Mouse (Mus musculus): ENCODE measurements around the gene Nhej1. TPM values are rescaled to one million over a fixed set of nuclear protein-coding genes. Genes with fewer than 3 reads are reported as not detected.
A peak's percentile ranks its signal among the peaks of the same experiment; 100 is the strongest.

The Nhej1 gene
- total RNA-seq, 2 experiments from 2014 or later: 1.9 to 2.0 TPM

DNA sequence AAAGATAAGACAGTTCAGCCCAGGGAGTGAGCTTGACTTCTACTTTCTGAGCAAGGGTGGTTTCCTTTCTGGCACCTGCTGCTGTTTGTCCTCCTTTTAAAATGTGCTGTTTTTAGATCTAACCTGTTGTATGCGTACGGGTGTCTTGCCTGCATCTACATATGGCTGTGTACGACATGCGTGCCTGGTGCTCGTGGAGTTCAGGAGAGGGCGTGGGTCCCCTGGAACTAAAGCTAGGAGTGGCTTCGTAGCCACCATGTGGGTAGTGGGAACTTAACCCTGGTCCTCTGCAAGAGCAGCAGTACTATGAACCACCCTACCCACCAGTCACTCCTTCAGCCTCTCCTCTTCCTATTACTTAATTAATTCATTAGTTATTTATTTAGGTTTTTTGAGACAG, 164.9 kb downstream of the Nhej1 start:
- H3K27ac ChIP-seq: no peak overlapping the region
- DNase-seq (ENCODE audit: low spot score in 2 of 2): no peak
- no peak for TF ChIP-seq CTCF (conservative IDR thresholded peaks at IDR 0.05)
- no peak overlapping the region for H3K4me3 ChIP-seq

DNA sequence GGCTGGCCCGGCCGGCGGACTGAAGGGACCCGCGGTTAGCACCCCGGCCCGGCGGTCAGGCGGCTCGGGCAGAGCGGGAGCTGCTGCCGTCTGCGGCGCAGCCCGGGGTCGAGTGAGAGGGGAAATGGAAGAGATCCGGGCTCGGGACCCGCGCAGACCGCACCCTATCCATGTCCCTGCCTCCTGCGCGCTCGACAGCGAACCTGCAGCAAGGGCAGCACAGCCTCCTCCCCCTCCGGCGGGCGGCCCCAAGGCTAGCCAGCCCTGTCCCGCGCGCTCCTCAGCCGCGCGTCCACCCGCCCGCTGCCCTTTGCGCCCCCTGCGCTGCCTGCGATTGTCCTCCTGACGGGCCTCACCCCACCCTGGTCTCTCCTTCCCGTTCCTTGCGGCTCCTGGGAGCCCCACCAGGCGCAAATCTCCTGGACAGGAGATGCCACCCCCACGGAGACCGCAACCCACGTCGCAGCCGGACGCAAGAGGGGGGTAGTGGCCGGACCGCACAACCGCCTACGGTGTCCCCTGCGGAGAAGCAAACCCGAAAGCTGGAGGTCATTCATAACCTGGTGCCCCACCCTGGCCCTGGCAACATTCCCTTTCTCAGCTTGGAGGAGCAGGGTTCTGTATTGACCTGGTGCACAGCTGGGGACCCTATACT, 173.3 kb downstream of the Nhej1 start, which contains the start of gene Ihh:
Ihh (minus strand) TSS at position 117 of the 655 bp plus-strand sequence.
- no peak for TF ChIP-seq CTCF (conservative IDR thresholded peaks at IDR 0.05)
- Histone ChIP-seq H3K27ac (no peak within 1 kb of the TSS), H3K4me3 (peak within 1 kb of the TSS; percentile 26)
- DNase-seq (ENCODE audit: low spot score in 2 of 2): no peak

DNA sequence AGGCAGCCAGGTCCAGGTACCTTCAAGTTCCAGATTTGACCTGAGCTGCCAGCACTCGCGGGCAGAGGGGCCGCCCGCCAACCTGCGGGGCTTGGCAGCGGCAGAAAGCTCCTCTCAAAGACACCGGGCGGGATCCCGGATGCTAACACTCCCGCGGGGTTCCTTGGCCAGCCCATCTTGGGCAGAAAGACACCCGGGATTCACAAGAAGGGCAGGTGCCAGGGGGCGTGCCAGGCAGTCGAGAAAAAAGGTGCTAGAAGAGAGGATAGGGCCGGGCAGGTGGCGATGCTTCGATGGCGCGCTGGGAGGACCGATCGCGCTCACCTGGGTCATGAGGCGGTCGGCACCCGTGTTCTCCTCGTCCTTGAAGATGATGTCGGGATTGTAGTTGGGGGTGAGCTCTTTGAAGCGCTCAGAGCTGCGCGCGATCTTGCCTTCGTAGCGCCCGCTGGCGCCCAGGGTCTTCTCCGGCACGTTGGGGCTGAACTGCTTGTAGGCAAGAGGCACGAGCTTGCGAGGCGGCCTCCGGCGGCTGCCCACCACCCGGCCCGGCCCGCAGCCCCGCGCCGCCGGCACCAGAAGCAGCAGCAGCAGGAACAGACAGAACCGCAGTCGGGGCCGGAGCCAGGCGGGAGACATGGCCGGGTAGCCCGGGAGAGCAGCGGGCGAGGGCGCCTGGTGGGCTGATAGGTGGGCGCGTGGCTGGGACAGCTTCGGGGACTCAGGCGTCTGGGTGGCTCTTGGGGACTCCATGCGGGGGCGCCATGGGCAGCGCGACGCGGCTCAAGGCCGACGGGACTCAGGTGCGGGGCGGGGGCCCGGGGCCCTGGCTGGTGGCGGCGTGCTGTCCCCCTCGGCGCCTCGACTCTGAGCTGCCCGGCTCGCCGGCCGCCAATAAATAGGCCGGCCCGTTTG, 174.2 kb downstream of the Nhej1 start:
- DNase-seq (ENCODE audit: low spot score in 2 of 2): no peak
- Histone ChIP-seq H3K4me3 (peak overlapping the region; percentile 26), H3K27ac (no peak overlapping the region)
- no peak for TF ChIP-seq CTCF (conservative IDR thresholded peaks at IDR 0.05)

DNA sequence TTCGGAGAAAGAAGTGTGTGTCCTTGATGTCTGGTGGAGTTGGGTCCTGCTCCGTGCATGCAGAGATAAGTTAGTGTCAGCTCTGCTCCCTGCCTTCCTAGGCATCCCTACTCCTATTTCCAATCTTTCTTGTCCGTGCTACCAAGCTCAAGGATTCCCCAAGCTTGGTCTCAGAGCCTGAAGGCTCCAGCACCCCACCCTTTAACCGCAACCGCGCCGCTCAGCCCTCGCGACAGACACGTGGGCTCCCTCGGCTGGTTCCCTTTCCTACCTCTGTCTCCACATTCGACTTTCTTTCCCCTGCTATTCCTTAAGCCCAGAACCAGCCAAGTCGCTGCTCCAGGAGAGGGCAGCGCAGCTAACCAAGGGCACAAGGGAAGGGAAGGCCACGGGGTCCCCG, 174.9 kb downstream of the Nhej1 start:
- TF ChIP-seq CTCF (conservative IDR thresholded peaks at IDR 0.05): no peak
- no peak overlapping the region for H3K4me3 ChIP-seq
- DNase-seq (ENCODE audit: low spot score in 2 of 2): no peak
- H3K27ac ChIP-seq: no peak overlapping the region

DNA sequence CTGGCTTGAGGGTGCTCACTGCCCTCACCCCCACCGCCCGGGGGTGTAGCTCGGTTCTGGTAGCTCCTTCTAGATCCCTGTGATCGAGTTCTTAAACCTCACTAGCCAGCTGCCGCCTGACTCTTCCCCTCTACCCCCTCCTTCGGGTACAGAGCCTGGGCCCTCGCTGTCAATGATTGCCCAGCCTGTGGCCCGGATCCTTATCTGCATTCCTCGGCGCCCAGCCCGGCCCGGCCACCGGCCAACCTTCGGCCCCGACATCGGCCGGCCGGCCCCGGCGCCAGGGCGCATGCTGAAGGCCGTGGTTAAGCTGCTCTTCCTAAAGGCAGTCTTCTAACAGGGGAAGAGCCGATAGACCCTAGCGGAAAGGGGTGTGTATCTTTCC, 175.3 kb downstream of the Nhej1 start:
- Histone ChIP-seq H3K27ac (no peak overlapping the region), H3K4me3 (no peak overlapping the region)
- no peak for DNase-seq (ENCODE audit: low spot score in 2 of 2)
- TF ChIP-seq CTCF (conservative IDR thresholded peaks at IDR 0.05): no peak

DNA sequence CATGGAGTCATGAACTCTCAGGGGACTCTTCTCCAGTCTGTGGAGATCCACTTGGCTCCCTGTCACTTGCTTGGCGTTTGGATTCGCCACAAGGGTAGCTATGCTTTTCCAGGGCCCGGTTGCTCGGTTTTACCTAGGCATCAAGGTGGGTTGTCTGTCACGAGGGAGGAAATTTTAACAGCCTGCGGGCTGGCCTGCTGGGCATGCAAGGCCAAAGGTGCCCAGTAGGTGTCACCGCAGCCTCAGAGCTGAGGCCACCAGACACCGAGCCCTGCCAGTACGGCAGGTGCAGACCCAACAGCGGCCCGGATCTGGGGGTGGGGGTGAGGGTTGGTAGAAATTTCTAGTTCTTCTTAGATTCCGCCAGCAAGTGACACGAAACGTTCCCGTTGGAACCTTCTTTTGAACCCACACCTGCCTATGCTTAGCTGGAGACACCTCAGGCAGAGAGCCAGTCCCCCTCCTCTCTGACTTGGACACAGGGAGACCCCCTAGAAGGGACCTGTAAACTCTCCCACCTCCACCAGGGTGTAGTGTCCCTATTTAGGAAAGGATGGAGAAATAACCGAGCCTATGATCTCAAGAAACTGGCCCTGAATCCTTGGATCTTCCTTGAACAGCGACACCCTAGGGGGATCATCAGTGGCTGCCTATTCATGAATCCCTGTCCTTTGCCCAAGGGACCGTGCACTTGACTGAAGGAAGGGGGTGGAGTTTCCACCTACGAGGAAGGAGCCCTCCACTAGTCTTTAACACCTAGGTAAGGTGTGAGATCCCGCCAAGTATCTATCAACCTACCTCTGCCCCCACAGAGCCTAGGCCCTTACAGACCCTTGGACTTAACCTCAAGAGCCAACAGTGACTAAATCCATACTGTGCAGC, 176.0 kb downstream of the Nhej1 start:
- no peak overlapping the region for H3K27ac ChIP-seq
- H3K4me3 ChIP-seq: no peak overlapping the region
- peak; percentile 90 for TF ChIP-seq CTCF (conservative IDR thresholded peaks at IDR 0.05)
- DNase-seq (ENCODE audit: low spot score in 2 of 2): peak in 1 of 2 experiments; percentile 49

DNA sequence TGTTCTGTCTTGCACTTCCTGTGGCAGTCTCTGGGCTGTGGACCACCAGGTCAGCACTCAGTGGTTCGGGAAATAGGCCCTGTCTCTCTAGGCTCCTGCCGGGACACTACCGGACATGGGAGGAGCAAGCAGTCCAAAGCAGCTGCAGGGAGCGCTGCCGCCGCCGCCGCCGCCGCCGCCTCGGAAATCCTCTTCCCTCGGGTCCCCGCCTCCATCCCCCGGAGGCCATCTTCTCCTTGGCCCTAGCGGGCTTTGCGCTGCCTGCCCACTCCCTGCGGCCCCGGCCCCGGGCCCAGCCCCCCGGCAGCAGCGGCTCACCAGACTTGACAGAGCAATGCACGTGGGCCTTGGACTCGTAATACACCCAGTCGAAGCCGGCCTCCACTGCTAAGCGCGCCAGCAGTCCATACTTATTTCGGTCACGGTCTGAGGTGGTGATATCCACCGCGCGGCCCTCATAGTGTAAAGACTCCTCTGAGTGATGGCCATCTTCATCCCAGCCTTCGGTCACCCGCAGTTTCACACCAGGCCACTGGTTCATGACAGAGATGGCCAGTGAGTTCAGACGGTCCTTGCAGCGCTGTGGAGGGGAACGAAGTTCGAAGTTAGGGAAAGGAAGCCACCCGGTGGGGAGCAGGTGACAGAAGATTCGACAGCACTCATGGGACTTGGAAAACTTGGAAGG, 176.9 kb downstream of the Nhej1 start:
- TF ChIP-seq CTCF (conservative IDR thresholded peaks at IDR 0.05): no peak
- Histone ChIP-seq H3K4me3 (peak overlapping the region; percentile 34; the same call in 1 of the 2 replicates), H3K27ac (no peak overlapping the region)
- no peak for DNase-seq (ENCODE audit: low spot score in 2 of 2)

DNA sequence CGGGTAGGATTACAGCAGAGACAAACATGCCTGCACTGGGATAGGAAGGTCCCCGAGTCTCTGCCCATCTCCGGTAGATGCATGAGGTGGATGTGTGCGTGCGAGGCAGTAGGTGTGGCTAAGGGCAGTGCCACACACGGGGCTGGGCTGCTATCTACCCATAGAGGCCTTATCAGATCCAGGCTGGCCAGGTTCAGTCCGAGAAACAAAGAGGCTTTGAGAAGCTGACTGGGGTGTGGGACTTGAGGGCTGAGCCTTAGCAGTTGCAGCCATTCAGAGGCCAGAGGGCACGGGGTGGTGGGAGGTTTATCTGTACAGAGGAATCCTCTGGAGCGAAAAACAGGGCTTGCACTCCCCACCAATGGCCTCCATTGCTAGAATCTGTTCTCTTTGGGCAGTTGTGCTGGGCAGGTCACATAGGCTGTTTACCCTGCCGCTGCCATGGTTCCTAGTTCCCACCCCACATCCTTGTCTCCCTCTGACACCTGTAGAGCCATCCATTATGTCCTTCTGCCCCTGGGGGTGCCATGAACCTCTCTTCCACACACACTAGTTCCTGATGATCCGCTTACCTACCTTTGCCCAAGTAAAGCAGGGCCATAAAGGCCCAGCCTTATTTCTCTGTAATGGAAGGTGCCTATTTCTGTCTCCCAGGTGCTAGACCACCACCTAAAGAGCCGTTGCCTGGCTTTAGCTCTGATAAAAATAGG, 183.2 kb downstream of the Nhej1 start:
- DNase-seq (ENCODE audit: low spot score in 2 of 2): no peak
- Histone ChIP-seq H3K4me3 (no peak overlapping the region), H3K27ac (no peak overlapping the region)
- TF ChIP-seq CTCF (conservative IDR thresholded peaks at IDR 0.05): no peak

DNA sequence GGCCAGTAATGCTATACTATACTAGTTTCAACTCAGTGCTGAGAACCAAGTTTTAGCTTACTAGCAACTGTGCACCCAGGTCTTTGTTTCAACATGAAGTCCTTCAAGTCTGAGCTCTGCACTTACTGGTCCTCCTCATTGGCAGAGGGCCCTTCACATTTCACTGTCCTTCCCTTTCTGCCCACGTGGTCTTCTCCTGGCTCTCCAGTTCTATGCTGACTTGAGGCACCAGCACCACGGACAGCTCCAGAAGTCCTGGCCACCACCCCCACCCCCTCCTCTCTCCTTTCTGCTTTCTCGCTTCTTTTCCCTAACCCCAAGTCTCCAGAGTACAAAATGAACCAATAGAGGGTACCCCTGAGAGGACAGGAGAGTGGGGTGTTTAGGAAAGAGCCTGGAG, 185.2 kb downstream of the Nhej1 start:
- DNase-seq (ENCODE audit: low spot score in 2 of 2): no peak
- no peak for TF ChIP-seq CTCF (conservative IDR thresholded peaks at IDR 0.05)
- H3K4me3 ChIP-seq: no peak overlapping the region
- no peak overlapping the region for H3K27ac ChIP-seq

DNA sequence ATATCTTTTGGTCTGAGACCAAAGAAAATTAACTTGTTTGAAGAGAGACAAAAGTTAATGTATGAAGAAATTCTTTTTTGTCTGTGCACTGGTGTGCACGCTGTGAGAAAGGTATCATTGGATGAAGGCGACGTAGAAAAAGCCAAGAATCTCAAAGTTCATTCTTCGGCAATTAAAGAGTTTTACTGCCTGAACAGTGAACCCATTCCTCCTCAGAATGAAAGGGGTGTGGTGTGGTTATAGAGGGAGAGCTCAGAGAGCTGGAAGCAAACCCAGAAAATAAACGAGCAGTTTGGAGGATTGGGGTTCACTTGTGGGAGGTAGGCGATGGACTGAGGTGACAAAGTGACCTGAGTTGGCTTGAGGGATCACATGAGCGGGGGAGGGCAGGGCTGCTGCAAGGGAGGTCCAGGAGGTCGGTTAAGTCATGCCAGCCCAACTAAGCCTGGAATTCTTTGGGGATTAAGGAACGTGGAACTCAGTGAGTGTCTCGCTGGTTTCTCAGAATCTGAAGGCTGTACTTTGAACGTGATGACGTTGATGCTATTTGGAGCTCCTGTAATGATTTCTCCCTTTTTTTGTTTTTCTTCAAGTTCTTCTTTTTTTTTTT, 188.7 kb downstream of the Nhej1 start:
- TF ChIP-seq CTCF (conservative IDR thresholded peaks at IDR 0.05): no peak
- DNase-seq (ENCODE audit: low spot score in 2 of 2): no peak
- no peak overlapping the region for H3K4me3 ChIP-seq
- H3K27ac ChIP-seq: no peak overlapping the region

DNA sequence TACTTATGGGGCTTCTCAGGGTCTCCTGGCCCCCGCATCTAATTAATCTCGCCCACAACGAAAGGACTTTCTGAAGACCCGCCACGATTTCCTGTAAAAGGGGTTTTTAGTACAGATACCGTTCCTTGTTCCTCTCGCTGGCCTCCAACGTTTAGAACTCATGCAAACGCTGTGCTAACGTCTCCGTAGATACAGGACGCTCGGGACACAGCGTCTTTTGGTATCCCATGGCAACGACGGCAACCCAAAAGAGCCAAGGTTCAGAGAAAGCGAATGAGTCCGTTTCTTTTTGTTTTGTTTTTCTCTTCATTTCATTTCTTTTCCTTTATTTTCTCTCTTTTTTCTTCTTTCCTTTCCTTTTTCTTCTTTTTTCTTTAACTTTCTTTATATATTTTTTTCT, 189.6 kb downstream of the Nhej1 start, which contains the start of gene Cfap65:
Cfap65 (minus strand) TSS at position 198 of the 400 bp plus-strand sequence.
- no peak for TF ChIP-seq CTCF (conservative IDR thresholded peaks at IDR 0.05)
- Histone ChIP-seq H3K4me3 (peak within 1 kb of the TSS; percentile 50), H3K27ac (no peak within 1 kb of the TSS)
- DNase-seq (ENCODE audit: low spot score in 2 of 2): peak; percentile 68 to 75

Measured in layer of hippocampus, adult 2 months (tissue).